Mouse (Mus musculus) naive thymus-derived CD4-positive, alpha-beta T cell, adult 2 months (primary cell): ENCODE data around the gene Atp11b.

Experiments used
- DNase-seq: peaks from one replicate; pipeline ENCODE4 v3.0.0-alpha.2; 2011; ENCODE audit warnings: low read depth

Gene Atp11b

GRCm38 (mm10) chr3:35779748-35780147 lies 25.8 kb downstream of the Atp11b start:
- DNase-seq = no peak

GRCm38 (mm10) chr3:35802040-35802439 lies 48.1 kb downstream of the Atp11b start:
- DNase-seq = no peak

GRCm38 (mm10) chr3:35819887-35820286 lies 66.0 kb downstream of the Atp11b start:
- no peak for DNase-seq

- DNase-seq = no peak
Measured at GRCm38 (mm10) chr3:35822036-35822435, 68.1 kb downstream of the Atp11b start.

- DNase-seq = no peak
Measured at GRCm38 (mm10) chr3:35849326-35849725, 95.4 kb downstream of the Atp11b start.

GRCm38 (mm10) chr3:35883267-35883666 lies 129.4 kb downstream of the Atp11b start:
- peak; percentile 39 for DNase-seq

GRCm38 (mm10) chr3:35889531-35889930 lies 135.6 kb downstream of the Atp11b start:
- DNase-seq = no peak

GRCm38 (mm10) chr3:35891123-35891522 lies 137.2 kb downstream of the Atp11b start:
- no peak for DNase-seq

GRCm38 (mm10) chr3:35893156-35893555 lies 139.2 kb downstream of the Atp11b start:
- DNase-seq = no peak

- DNase-seq = no peak
Measured at GRCm38 (mm10) chr3:35897900-35898299, 144.0 kb downstream of the Atp11b start.

- no peak for DNase-seq
Measured at GRCm38 (mm10) chr3:35899109-35899508, 145.2 kb downstream of the Atp11b start.

GRCm38 (mm10) chr3:35900555-35901204 lies 146.8 kb downstream of the Atp11b start:
- no peak for DNase-seq
